Mouse (Mus musculus) liver, adult 2 months (tissue): Measurements from ENCODE around the gene Trim59.

Experiments
- CTCF ChIP-seq: fragments of 200-500 bp; IDR thresholded peaks from 2 replicates; pipeline ENCODE4 v1.5.1; 2011; ENCODE audit warnings: low read depth, low read length, control low read depth
- POLR2A ChIP-seq: fragments of 200-500 bp; IDR thresholded peaks from 2 replicates; pipeline ENCODE4 v1.6.1; 2011; ENCODE audit warnings: low read length, control low read depth; ENCODE audit not compliant: insufficient read depth; ENCODE audit errors: extremely low read depth

GRCm38 (mm10) chr3:69045750-69046149, 1.2 kb upstream of the Trim59 start:
- no peak for TF ChIP-seq POLR2A
- TF ChIP-seq CTCF, result no peak
